Mouse (Mus musculus) kidney, adult 18-20 months (tissue): ENCODE results near the gene Magi2.
A peak's percentile ranks its signal among the peaks of the same experiment; 100 is the strongest.
"Not testable (repeated sequence)": the region's sequence is repeated elsewhere in the genome, so short reads cannot be mapped to it uniquely, and the experiment has no call there.

Experiments used
- DNase-seq: peaks from one replicate; pipeline ENCODE4 v3.0.0; 2021

Gene Magi2

GRCm38 (mm10) chr5:20417348-20417747 lies 1190.5 kb downstream of the Magi2 start:
- no peak for DNase-seq

GRCm38 (mm10) chr5:20432148-20432813 lies 1205.4 kb downstream of the Magi2 start:
- DNase-seq: no peak

- no peak for DNase-seq
These were observed 1219.8 kb downstream of the Magi2 start for GRCm38 (mm10) chr5:20446471-20447174.

- DNase-seq: no peak
These were observed 1229.3 kb downstream of the Magi2 start for GRCm38 (mm10) chr5:20456106-20456505.

GRCm38 (mm10) chr5:20457742-20458510 lies 1231.1 kb downstream of the Magi2 start:
- no peak for DNase-seq

GRCm38 (mm10) chr5:20461709-20462108 lies 1234.9 kb downstream of the Magi2 start:
- DNase-seq: no peak

GRCm38 (mm10) chr5:20462376-20462775 lies 1235.5 kb downstream of the Magi2 start:
- DNase-seq: no peak

- DNase-seq: no peak
These were observed 1242.9 kb downstream of the Magi2 start for GRCm38 (mm10) chr5:20469721-20470120.

- no peak for DNase-seq
These were observed 1243.6 kb downstream of the Magi2 start for GRCm38 (mm10) chr5:20470466-20470865.

GRCm38 (mm10) chr5:20484505-20484904 lies 1257.7 kb downstream of the Magi2 start:
- DNase-seq: no peak

GRCm38 (mm10) chr5:20491911-20492310 lies 1265.1 kb downstream of the Magi2 start:
- no peak for DNase-seq

- DNase-seq: no peak
These were observed 1265.8 kb downstream of the Magi2 start for GRCm38 (mm10) chr5:20492679-20493078.

GRCm38 (mm10) chr5:20494010-20494409 lies 1267.2 kb downstream of the Magi2 start:
- no peak for DNase-seq

GRCm38 (mm10) chr5:20496924-20497323 lies 1270.1 kb downstream of the Magi2 start:
- no peak for DNase-seq

- DNase-seq: peak; percentile 5
These were observed 1272.3 kb downstream of the Magi2 start for GRCm38 (mm10) chr5:20499031-20499600.

GRCm38 (mm10) chr5:20508609-20509008 lies 1281.8 kb downstream of the Magi2 start:
- no peak for DNase-seq

GRCm38 (mm10) chr5:20509606-20510005 lies 1282.8 kb downstream of the Magi2 start:
- DNase-seq: no peak

- no peak for DNase-seq
These were observed 1285.7 kb downstream of the Magi2 start for GRCm38 (mm10) chr5:20512377-20513126.

- no peak for DNase-seq
These were observed 1294.8 kb downstream of the Magi2 start for GRCm38 (mm10) chr5:20521639-20522038.

- DNase-seq: no peak
These were observed 1295.2 kb downstream of the Magi2 start for GRCm38 (mm10) chr5:20522047-20522446.

GRCm38 (mm10) chr5:20523776-20524175 lies 1296.9 kb downstream of the Magi2 start:
- no peak for DNase-seq

GRCm38 (mm10) chr5:20526588-20526987 lies 1299.8 kb downstream of the Magi2 start:
- DNase-seq: not testable (repeated sequence)

- DNase-seq: no peak
These were observed 1309.7 kb downstream of the Magi2 start for GRCm38 (mm10) chr5:20536544-20536943.
